In genomic region chr1:135325934-135326333, GRCm38 (mm10) we compare ENCODE assay signal across 27 mouse cellular contexts. TPM values are rescaled to one million over a fixed set of nuclear protein-coding genes. Genes with fewer than 3 reads are reported as not detected.
DNase-seq lines count a peak whose midpoint lies in the region; ATAC-seq and TF ChIP-seq lines count a peak whose summit lies in the region.
"Had no signal": no experiment of that assay in that cellular context is flagged by ENCODE, and none has a peak within 500 bp of the region (broad histone marks: within the 10 kb centered on the region; RNA-seq: fewer than 3 reads in every experiment).

No protein-coding gene starts in this region.

- 0 out of 2 replicates have a peak, but pooled peaks cover 3% of the 10 kb centered on the region for H3K27me3 ChIP-seq in heart, embryonic 11.5 days (ENCODE audit: control insufficient read depth, insufficient read depth, low read length)
- H3K27me3 ChIP-seq in lung, postnatal 0 days (replicated peaks; ENCODE audit: insufficient read depth, low read length): no peaks in the 10 kb centered on the region
- no peaks in the 10 kb centered on the region for H3K27me3 ChIP-seq in myocyte (ENCODE audit: control insufficient read depth, insufficient read depth, insufficient read length)

- no peak for ATAC-seq in heart, embryonic 11.5 days (replicated peaks; ENCODE audit: insufficient number of reproducible peaks, low FRiP score, low TSS enrichment)
- ATAC-seq in lung, postnatal 0 days: no peak
- ATAC-seq: hindbrain, embryonic 16.5 days; liver, postnatal 0 days; midbrain, embryonic 16.5 days had no signal

- no peak for DNase-seq in heart, postnatal 4 days
- no peak for DNase-seq in lung, postnatal 0 days (ENCODE audit: low spot score)
- DNase-seq in lung, postnatal 25 days (ENCODE audit: low spot score): no peak
- DNase-seq in spleen, adult 18-20 months: no peak
- DNase-seq in cerebellum, postnatal 4 days (ENCODE audit: low spot score in 2 of 2): no peak
- DNase-seq: adrenal gland, postnatal 25 days; cerebellum, adult 8-10 months; gastrocnemius, postnatal 14 days; kidney, adult 2 months; kidney, postnatal 25 days; left cerebral cortex, postnatal 4 days; liver; liver, postnatal 0 days; right cerebral cortex, postnatal 14 days; thymus, postnatal 4 days had no signal

- no peak overlapping the region for H3K4me3 ChIP-seq in heart, embryonic 11.5 days (ENCODE audit: low read depth, low read length)
- no peak overlapping the region for H3K4me3 ChIP-seq in lung, postnatal 0 days (ENCODE audit: low read depth, low read length)
- H3K4me3 ChIP-seq in myocyte: no peak overlapping the region
- H3K4me3 ChIP-seq: forebrain, embryonic 12.5 days; megakaryocyte, embryonic 14.5 days had no signal

- H3K4me2 ChIP-seq in heart, embryonic 11.5 days: peak overlapping the region; percentile 72
- peak overlapping the region; percentile 25; the same call in 1 of the 2 replicates for H3K4me2 ChIP-seq in lung, postnatal 0 days (replicated peaks; ENCODE audit: low read depth, low read length)
- peak overlapping the region; percentile 77 for H3K4me2 ChIP-seq in myocyte (ENCODE audit: low read depth)
- H3K4me2 ChIP-seq: forebrain, embryonic 12.5 days had no signal

- no peaks in the 10 kb centered on the region for H3K9me3 ChIP-seq in heart, embryonic 11.5 days (replicated peaks; ENCODE audit: control insufficient read depth, low read length)
- H3K9me3 ChIP-seq in lung, postnatal 0 days (ENCODE audit: low read length): no peaks in the 10 kb centered on the region
- H3K9me3 ChIP-seq: embryonic facial prominence, embryonic 10.5 days; forebrain, embryonic 12.5 days had no signal

- no peak for TF ChIP-seq CTCF in lung, postnatal 0 days (IDR thresholded peaks at IDR 0.05)

- H3K36me3 ChIP-seq in heart, embryonic 11.5 days (ENCODE audit: control insufficient read depth, insufficient read depth, low read length): no peaks in the 10 kb centered on the region
- H3K36me3 ChIP-seq in lung, postnatal 0 days (ENCODE audit: insufficient read depth, low read length): no peaks in the 10 kb centered on the region
- no peaks in the 10 kb centered on the region for H3K36me3 ChIP-seq in myocyte (ENCODE audit: control insufficient read depth, insufficient read depth)
- H3K36me3 ChIP-seq: embryonic facial prominence, embryonic 10.5 days; forebrain, embryonic 12.5 days had no signal

- H3K27ac ChIP-seq in heart, embryonic 11.5 days (ENCODE audit: low read depth, low read length): no peak overlapping the region
- H3K27ac ChIP-seq in lung, postnatal 0 days (ENCODE audit: low read length): no peak overlapping the region
- H3K27ac ChIP-seq: embryonic facial prominence, embryonic 10.5 days; forebrain, embryonic 12.5 days had no signal

- no peaks in the 10 kb centered on the region for H3K79me2 ChIP-seq in myocyte (ENCODE audit: control insufficient read depth, insufficient read depth)

- H3ac ChIP-seq in myocyte (ENCODE audit: control insufficient read depth, insufficient read length): no peak overlapping the region

- no peak overlapping the region for H3K9ac ChIP-seq in heart, embryonic 11.5 days (ENCODE audit: low read depth, low read length)
- H3K9ac ChIP-seq in lung, postnatal 0 days (replicated peaks; ENCODE audit: low read depth): no peak overlapping the region
- H3K9ac ChIP-seq: forebrain, embryonic 12.5 days; liver, postnatal 0 days had no signal

- TF ChIP-seq POLR2A in myocyte (IDR thresholded peaks at IDR 0.05; ENCODE audit: insufficient read length, low read depth): no peak

- H3K4me1 ChIP-seq in heart, embryonic 11.5 days (ENCODE audit: control insufficient read depth, insufficient read depth, low read length): peaks cover 10% of the 10 kb centered on the region
- H3K4me1 ChIP-seq in lung, postnatal 0 days (ENCODE audit: insufficient read depth, low read depth, low read length): 0 out of 2 replicates have a peak, but pooled peaks cover 4% of the 10 kb centered on the region
- H3K4me1 ChIP-seq: megakaryocyte, embryonic 14.5 days had no signal

- WGBS in heart, embryonic 11.5 days (ENCODE audit: insufficient replicate concordance): 74% methylated on average over 2 of the region's 2 CpGs
- WGBS in lung, postnatal 0 days: 61% methylated on average over 2 of the region's 2 CpGs

- TF ChIP-seq EP300 in lung, postnatal 0 days (IDR thresholded peaks at IDR 0.05): no peak

TF ChIP-seq in myocyte, 11 proteins besides CTCF, POLR2A, EP300 and RAD21:
- no peak for TF ChIP-seq REST (IDR thresholded peaks at IDR 0.05; ENCODE audit: insufficient read depth, insufficient read length)
- no peak for TF ChIP-seq CEBPB (IDR thresholded peaks at IDR 0.05; ENCODE audit: insufficient read depth, poor library complexity, severe bottlenecking)
- no peak for TF ChIP-seq TCF12 (IDR thresholded peaks at IDR 0.05; ENCODE audit: insufficient read depth, poor library complexity, severe bottlenecking)
- TF ChIP-seq TCF3 (IDR thresholded peaks at IDR 0.05; ENCODE audit: insufficient read length, low read depth): no peak
- no peak for TF ChIP-seq MYOD1 (IDR thresholded peaks at IDR 0.05; ENCODE audit: control insufficient read depth in 1 of 3, insufficient read length in 2 of 3, low read depth in 2 of 3)
- no peak for TF ChIP-seq MAX (IDR thresholded peaks at IDR 0.05; ENCODE audit: low read depth)
- no peak for TF ChIP-seq E2F4 (IDR thresholded peaks at IDR 0.05; ENCODE audit: insufficient read depth)
- TF ChIP-seq MYOG (IDR thresholded peaks at IDR 0.05; ENCODE audit: control insufficient read depth in 1 of 3, insufficient read depth in 1 of 3, insufficient read length in 2 of 3, low read depth in 2 of 3): no peak
- no peak for TF ChIP-seq POLR2AphosphoS2 (IDR thresholded peaks at IDR 0.05; ENCODE audit: insufficient read length, low read depth)
- TF ChIP-seq USF1 (IDR thresholded peaks at IDR 0.05; ENCODE audit: low read depth): no peak

RNA-seq across cellular contexts. Expression of gene Lmod1, which starts 1.3 kb away (rescaled TPM):
- 1.5 and 2.0 TPM in 2 replicates for polyA plus RNA-seq in heart, embryonic 11.5 days (2014; fragmentation: Nextera tagmentation; extraction: Ambion mirVana)
- 1 to 10 TPM; 1.4 to 1.6 TPM for total RNA-seq in heart, postnatal 4 days (2021)
- polyA plus RNA-seq in lung, postnatal 0 days (2015; fragmentation: Nextera tagmentation; extraction: Ambion mirVana): 2.6 and 2.8 TPM in 2 replicates
- 7.1 TPM for polyA plus RNA-seq in myocyte (2012; fragmentation: generic; extraction: Trizol)
- total RNA-seq: CH12.LX; common myeloid progenitor, adult 5-6 weeks; hematopoietic stem cell, adult 5-6 weeks; MEL; neutrophil, adult 5-6 weeks had no signal

RNA-seq across cellular contexts. Expression of gene Timm17a, which starts 12.4 kb away (rescaled TPM):
- 333 and 344 TPM in 2 replicates for polyA plus RNA-seq in heart, embryonic 11.5 days (2014; fragmentation: Nextera tagmentation; extraction: Ambion mirVana)
- 100 to 1,000 TPM; 392 to 414 TPM for total RNA-seq in heart, postnatal 4 days (2021)
- polyA plus RNA-seq in lung, postnatal 0 days (2015; fragmentation: Nextera tagmentation; extraction: Ambion mirVana): 164 and 186 TPM in 2 replicates
- polyA plus RNA-seq in myocyte (2012; fragmentation: generic; extraction: Trizol): 172 TPM

RNA-seq across cellular contexts. Expression of gene Rnpep, which starts 42.0 kb away (rescaled TPM):
- 64.4 and 65.2 TPM in 2 replicates for polyA plus RNA-seq in heart, embryonic 11.5 days (2014; fragmentation: Nextera tagmentation; extraction: Ambion mirVana)
- total RNA-seq in heart, postnatal 4 days (2021): 10 to 100 TPM; 18.9 to 23.3 TPM
- polyA plus RNA-seq in lung, postnatal 0 days (2015; fragmentation: Nextera tagmentation; extraction: Ambion mirVana): 50.2 and 67.5 TPM in 2 replicates
- 23.2 TPM for polyA plus RNA-seq in myocyte (2012; fragmentation: generic; extraction: Trizol)

RNA-seq across cellular contexts. Expression of gene Shisa4, which starts 49.1 kb away (rescaled TPM):
- 25.6 and 27.0 TPM in 2 replicates for polyA plus RNA-seq in heart, embryonic 11.5 days (2014; fragmentation: Nextera tagmentation; extraction: Ambion mirVana)
- total RNA-seq in heart, postnatal 4 days (2021): 10 to 100 TPM; 14.2 to 14.4 TPM
- polyA plus RNA-seq in lung, postnatal 0 days (2015; fragmentation: Nextera tagmentation; extraction: Ambion mirVana): 19.2 and 20.0 TPM in 2 replicates
- 92.0 TPM for polyA plus RNA-seq in myocyte (2012; fragmentation: generic; extraction: Trizol)
- total RNA-seq: hematopoietic stem cell, adult 5-6 weeks; MEL; neutrophil, adult 5-6 weeks had no signal

Comparison
In these comparisons a context has a peak if more than half of its experiments do, and no peak if none do; other contexts are left out.
1. H3K4me2 ChIP-seq: peak in every context shown above with its lines; median percentile 77 in myocyte; 72 in heart, embryonic 11.5 days; 25 in lung, postnatal 0 days.